Mouse (Mus musculus) heart, postnatal 0 days (tissue): Measurements from ENCODE around the gene Tcf25. TPM values are rescaled to one million over a fixed set of nuclear protein-coding genes. Genes with fewer than 3 reads are reported as not detected.

Source experiments
- ATAC-seq: fragments of 200-750 bp; cut with Nextera tagmentation; 2 replicates; pipeline ENCODE4 v1.8.0; 2017; ENCODE audit warnings: low read depth, moderate number of reproducible peaks, moderate library complexity; ENCODE audit not compliant: insufficient read depth
- DNase-seq: peaks from one replicate; pipeline ENCODE4 v3.0.0-alpha.2; 2016; ENCODE audit warnings: low spot score
- H3K27ac ChIP-seq: fragments of 300-500 bp; sonication (generic); 2 replicates; pipeline ENCODE4 v1.5.1; 2014; ENCODE audit warnings: low read depth, mild to moderate bottlenecking
- H3K27me3 ChIP-seq: fragments of 300-500 bp; sonication (generic); 2 replicates; pipeline ENCODE4 v1.6.1; 2014; ENCODE audit warnings: low read length, mixed read lengths; ENCODE audit not compliant: control insufficient read depth, insufficient read depth
- H3K36me3 ChIP-seq: fragments of 300-500 bp; sonication (generic); replicated peaks from 2 replicates; pipeline ENCODE4 v1.6.1; 2014; ENCODE audit warnings: low read length, mixed read lengths; ENCODE audit not compliant: control insufficient read depth, insufficient read depth
- H3K4me1 ChIP-seq: fragments of 300-500 bp; sonication (generic); 2 replicates; pipeline ENCODE4 v1.6.1; 2014; ENCODE audit warnings: antibody characterized with exemption; ENCODE audit not compliant: control insufficient read depth, insufficient read depth
- H3K4me2 ChIP-seq: fragments of 300-500 bp; sonication (generic); 2 replicates; pipeline ENCODE4 v1.6.1; 2014; ENCODE audit warnings: low read depth, mild to moderate bottlenecking, low read length, moderate library complexity
- H3K4me3 ChIP-seq: fragments of 300-500 bp; sonication (generic); 2 replicates; pipeline ENCODE4 v1.5.1; 2014; ENCODE audit warnings: low read depth, low read length
- H3K9ac ChIP-seq: fragments of 300-500 bp; sonication (generic); replicated peaks from 2 replicates; pipeline ENCODE4 v1.6.1; 2014; ENCODE audit warnings: low read depth, low read length, mixed read lengths
- H3K9me3 ChIP-seq: fragments of 300-500 bp; sonication (generic); replicated peaks from 2 replicates; pipeline ENCODE4 v1.6.1; 2016; ENCODE audit warnings: low read length; ENCODE audit not compliant: control insufficient read depth
- CTCF ChIP-seq: IDR thresholded peaks from 2 replicates; pipeline ENCODE4 v1.5.1; 2016; ENCODE audit warnings: antibody characterized with exemption, control low read depth, low read depth
- EP300 ChIP-seq: IDR thresholded peaks from 2 replicates; pipeline ENCODE4 v1.6.1; 2016; ENCODE audit warnings: antibody characterized with exemption, low read depth
- WGBS: fragments of 180-500 bp; shearing (Covaris S2); extraction: QIAGEN DNeasy Blood & Tissue Kit; methylation state at CpG from one replicate; pipeline ENCODE4 v1.1.7; 2014; 5-methylcytosine and 5-hydroxymethylcytosine counted together
- polyA plus RNA-seq: library from polyadenylated mRNA; unstranded; fragments of >200 nt; fragmentation: Nextera tagmentation; extraction: Ambion mirVana; gene quantifications from 2 replicates; pipeline ENCODE4 v1.2.1, GENCODE M21; 2015
- total RNA-seq: library from RNA; depleted of rRNA; stranded (reverse); fragments of >200 nt; gene quantifications from 2 replicates; pipeline ENCODE4 v1.2.3, GENCODE M21; 2014; ENCODE audit warnings: low replicate concordance

The Tcf25 gene
- total and polyA plus RNA-seq, 2 experiments from 2014 or later = 123 to 172 TPM

DNA sequence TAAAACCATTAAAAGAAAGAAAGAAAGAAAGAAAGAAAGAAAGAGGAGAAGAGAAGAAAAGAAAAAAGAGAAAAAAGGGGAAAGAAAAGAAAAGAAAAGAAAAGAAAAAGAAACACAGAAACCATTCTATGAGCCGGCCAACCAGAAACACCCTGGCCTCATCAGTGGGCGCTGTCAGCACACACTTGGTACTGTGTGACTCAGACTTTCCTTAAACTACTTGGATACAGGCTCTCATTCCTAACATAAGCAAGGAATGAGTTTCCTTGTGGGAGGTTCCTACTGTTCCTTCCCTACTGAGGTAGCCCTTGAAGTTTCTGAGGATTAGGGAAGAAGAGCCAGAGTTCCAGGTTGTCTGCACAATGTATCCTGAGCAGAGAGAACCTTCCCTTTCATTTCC is 42.3 kb upstream of the Tcf25 start:
- Histone ChIP-seq H3K36me3 (no peaks in the 10 kb centered on the region), H3K9ac (no peak overlapping the region), H3K27me3 (peaks cover 41% of the 10 kb centered on the region), H3K27ac (no peak overlapping the region), H3K4me2 (no peak overlapping the region), H3K4me1 (no peaks in the 10 kb centered on the region), H3K4me3 (no peak overlapping the region), H3K9me3 (no peaks in the 10 kb centered on the region)
- WGBS = 34% methylated on average over 2 of the region's 2 CpGs
- TF ChIP-seq CTCF = no peak
- no peak for TF ChIP-seq EP300
- DNase-seq = no peak
- ATAC-seq = no peak

DNA sequence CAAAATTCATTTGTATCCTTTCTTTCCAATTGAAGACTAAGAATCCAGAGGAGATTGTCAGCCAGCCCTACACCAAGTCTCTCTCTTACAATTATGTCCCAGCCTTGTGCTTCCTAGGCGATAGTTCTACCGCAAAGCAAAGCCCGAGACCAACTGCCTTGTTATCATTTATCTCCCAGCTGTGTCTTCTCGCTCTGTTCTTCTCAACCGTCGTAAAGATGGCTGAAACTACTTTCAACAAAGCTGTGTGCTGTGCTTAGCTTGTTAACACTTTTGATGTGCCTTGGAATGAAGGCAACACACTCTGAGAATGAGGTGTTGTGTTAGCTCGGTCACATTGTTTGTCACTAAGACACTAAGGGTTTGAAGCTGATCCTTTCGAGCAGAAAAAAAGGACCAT is 41.7 kb upstream of the Tcf25 start:
- no peaks in the 10 kb centered on the region for H3K4me1 ChIP-seq

DNA sequence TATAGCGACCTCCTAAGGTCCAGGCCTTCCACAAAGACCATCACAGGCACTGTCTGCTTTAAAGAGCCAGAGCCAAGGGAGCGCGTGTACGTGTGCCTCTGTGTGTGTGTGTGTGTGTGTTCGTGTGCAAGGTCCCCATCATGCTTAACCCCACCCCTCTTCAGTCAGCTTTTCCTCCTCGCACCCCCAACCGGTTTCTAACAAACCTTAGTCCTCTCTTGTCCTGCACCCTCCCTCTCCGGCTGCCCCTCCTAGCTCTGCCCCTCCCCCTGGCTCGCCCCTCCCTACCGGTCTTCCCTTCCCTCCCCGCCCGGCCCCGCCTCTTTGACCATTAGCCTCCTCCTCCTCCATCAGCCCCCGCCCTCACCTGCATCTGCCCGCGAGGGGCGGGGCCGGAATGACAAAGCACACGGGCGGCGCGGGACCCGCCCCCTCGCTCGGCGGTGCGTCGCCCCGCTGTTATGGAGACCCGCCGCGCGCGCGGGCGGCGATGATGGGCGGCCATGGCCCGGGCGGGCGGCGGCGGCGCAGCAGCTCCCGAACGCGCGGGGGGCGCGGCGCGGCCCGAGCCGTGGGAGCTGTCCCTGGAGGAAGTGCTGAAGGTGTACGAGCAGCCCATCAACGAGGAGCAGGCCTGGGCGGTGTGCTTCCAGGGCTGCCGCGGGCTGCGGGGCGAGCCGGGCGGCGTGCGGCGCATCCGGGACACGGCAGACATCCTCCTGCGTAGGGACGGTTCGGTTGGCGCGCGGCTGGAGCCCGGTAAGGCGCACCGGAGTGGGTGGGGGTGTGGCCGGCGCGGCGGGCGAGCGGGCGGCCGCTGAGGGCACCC is 41.1 kb upstream of the Tcf25 start, which contains the start of gene Spire2:
TSS of gene Spire2 (plus strand) at position 452 of the 829 bp plus-strand sequence.
- TF ChIP-seq CTCF (no peak), EP300 (no peak)
- Histone ChIP-seq H3K36me3 (no peaks in the 10 kb centered on the region), H3K27me3 (peaks cover 40% of the 10 kb centered on the region), H3K9ac (no peak within 1 kb of the TSS), H3K27ac (no peak within 1 kb of the TSS), H3K4me3 (peak within 1 kb of the TSS; percentile 60), H3K4me2 (peak within 1 kb of the TSS; percentile 90), H3K4me1 (no peaks in the 10 kb centered on the region), H3K9me3 (no peaks in the 10 kb centered on the region)
- ATAC-seq (peak; percentile 84), DNase-seq (peak; percentile 54)
- WGBS = under 1% methylated on average over 67 of the region's 85 CpGs

More for the DNA sequence above, 41.7 kb upstream of the Tcf25 start:
- peaks cover 41% of the 10 kb centered on the region for H3K27me3 ChIP-seq
- 21% methylated on average over 8 of the region's 8 CpGs for WGBS
- no peaks in the 10 kb centered on the region for H3K36me3 ChIP-seq
- H3K9ac ChIP-seq = no peak overlapping the region
- ATAC-seq = no peak
- H3K27ac ChIP-seq = no peak overlapping the region
- no peak overlapping the region for H3K4me3 ChIP-seq
- no peak for DNase-seq
- H3K4me2 ChIP-seq = peak overlapping the region; percentile 90; the same call in 1 of the 2 replicates
- TF ChIP-seq EP300 = no peak
- no peak for TF ChIP-seq CTCF
- no peaks in the 10 kb centered on the region for H3K9me3 ChIP-seq

DNA sequence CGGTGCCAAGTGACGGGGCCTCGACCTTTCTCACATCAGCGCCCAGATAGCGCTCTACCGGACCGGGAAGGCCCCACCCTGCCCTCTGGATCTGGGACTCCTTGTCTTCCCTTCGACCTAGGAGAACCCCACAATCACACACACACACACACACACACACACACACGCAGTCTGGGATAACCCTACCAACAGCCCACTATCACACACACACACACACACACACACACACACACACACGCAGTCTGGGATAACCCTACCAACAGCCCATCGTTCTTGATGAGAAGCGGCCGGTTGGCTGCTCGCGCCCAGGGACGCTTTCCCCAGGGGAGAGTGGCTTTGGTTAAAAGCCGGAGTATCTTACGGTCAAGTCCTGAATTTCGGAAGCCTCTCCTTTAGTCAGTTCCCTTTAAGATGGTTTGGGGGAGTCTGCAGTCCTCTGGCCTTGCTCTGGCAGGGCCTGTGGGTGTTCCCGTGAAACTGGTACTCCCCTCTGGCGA is 40.4 kb upstream of the Tcf25 start:
- TF ChIP-seq EP300 (no peak), CTCF (no peak)
- DNase-seq = no peak
- Histone ChIP-seq H3K9ac (no peak overlapping the region), H3K4me3 (peak overlapping the region; percentile 60), H3K4me2 (peak overlapping the region; percentile 90), H3K36me3 (no peaks in the 10 kb centered on the region), H3K27me3 (peaks cover 35% of the 10 kb centered on the region), H3K4me1 (no peaks in the 10 kb centered on the region), H3K27ac (no peak overlapping the region), H3K9me3 (no peaks in the 10 kb centered on the region)
- 7% methylated on average over 18 of the region's 21 CpGs for WGBS
- 0 out of 2 replicates have a peak, but pooled peaks have one; percentile 10 for ATAC-seq

DNA sequence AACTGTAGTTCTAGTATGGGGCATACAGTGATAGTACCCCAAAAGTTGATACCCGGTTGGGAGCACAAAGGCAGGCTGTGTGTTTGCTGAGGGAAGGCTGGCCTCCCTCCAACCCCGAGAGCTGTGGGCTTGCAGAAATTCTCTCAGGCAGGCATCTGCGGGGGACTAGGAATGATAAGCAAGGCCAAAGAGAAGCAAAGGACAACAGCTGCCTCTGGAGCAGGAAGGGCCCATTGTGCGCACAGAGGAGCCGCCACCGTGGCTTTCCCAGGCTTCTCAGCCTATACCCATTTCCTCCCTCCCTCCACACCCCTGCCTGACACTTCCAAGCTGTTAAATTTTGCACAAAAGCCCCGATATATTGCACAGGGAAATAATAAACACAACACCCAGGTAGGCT is 39.7 kb upstream of the Tcf25 start:
- no peak overlapping the region for H3K27ac ChIP-seq

More for the DNA sequence above, 39.7 kb upstream of the Tcf25 start:
- DNase-seq = no peak
- WGBS = 8% methylated on average over 7 of the region's 7 CpGs
- Histone ChIP-seq H3K27me3 (peaks cover 35% of the 10 kb centered on the region), H3K4me1 (no peaks in the 10 kb centered on the region), H3K36me3 (no peaks in the 10 kb centered on the region), H3K9me3 (no peaks in the 10 kb centered on the region), H3K4me2 (no peak overlapping the region), H3K9ac (no peak overlapping the region), H3K4me3 (no peak overlapping the region)
- no peak for ATAC-seq
- no peak for TF ChIP-seq EP300
- TF ChIP-seq CTCF = no peak
